Mouse (Mus musculus): ENCODE results near the gene Irf1. TPM values are rescaled to one million over a fixed set of nuclear protein-coding genes. Genes with fewer than 3 reads are reported as not detected.

Irf1 gene
- polyA plus RNA-seq, 1 experiment from 2014 or later = 2.5 TPM

- Histone ChIP-seq H3K36me3 (ENCODE audit: control insufficient read depth, insufficient read depth) (no peaks in the 10 kb centered on the region), H3K9me3 (ENCODE audit: control insufficient read depth, low read length) (no peaks in the 10 kb centered on the region), H3K27me3 (replicated peaks; ENCODE audit: control insufficient read depth, insufficient read depth, low read length) (no peaks in the 10 kb centered on the region), H3K4me1 (replicated peaks; ENCODE audit: control insufficient read depth, insufficient read depth, low read length) (no peaks in the 10 kb centered on the region), H3K4me2 (ENCODE audit: low read length) (no peak overlapping the region), H3K4me3 (replicated peaks; ENCODE audit: low read length) (no peak overlapping the region), H3K9ac (replicated peaks; ENCODE audit: low read depth, low read length) (no peak overlapping the region), H3K27ac (ENCODE audit: low read length) (no peak overlapping the region)
- ATAC-seq = no peak
- WGBS = 80% methylated on average over 5 of the region's 5 CpGs
These were observed 7.9 kb downstream of the Irf1 start for GRCm38 (mm10) chr11:53777736-53778135.

GRCm38 (mm10) chr11:53778455-53778854 lies 8.6 kb downstream of the Irf1 start:
- H3K27ac ChIP-seq (ENCODE audit: low read length) = no peak overlapping the region
- no peaks in the 10 kb centered on the region for H3K9me3 ChIP-seq (ENCODE audit: control insufficient read depth, low read length)
- H3K27me3 ChIP-seq (replicated peaks; ENCODE audit: control insufficient read depth, insufficient read depth, low read length) = no peaks in the 10 kb centered on the region
- ATAC-seq = no peak
- WGBS = 87% methylated on average over 5 of the region's 5 CpGs
- H3K4me3 ChIP-seq (replicated peaks; ENCODE audit: low read length) = no peak overlapping the region
- H3K4me1 ChIP-seq (replicated peaks; ENCODE audit: control insufficient read depth, insufficient read depth, low read length) = no peaks in the 10 kb centered on the region
- H3K36me3 ChIP-seq (ENCODE audit: control insufficient read depth, insufficient read depth) = no peaks in the 10 kb centered on the region
- no peak overlapping the region for H3K9ac ChIP-seq (replicated peaks; ENCODE audit: low read depth, low read length)
- H3K4me2 ChIP-seq (ENCODE audit: low read length) = no peak overlapping the region

DNA sequence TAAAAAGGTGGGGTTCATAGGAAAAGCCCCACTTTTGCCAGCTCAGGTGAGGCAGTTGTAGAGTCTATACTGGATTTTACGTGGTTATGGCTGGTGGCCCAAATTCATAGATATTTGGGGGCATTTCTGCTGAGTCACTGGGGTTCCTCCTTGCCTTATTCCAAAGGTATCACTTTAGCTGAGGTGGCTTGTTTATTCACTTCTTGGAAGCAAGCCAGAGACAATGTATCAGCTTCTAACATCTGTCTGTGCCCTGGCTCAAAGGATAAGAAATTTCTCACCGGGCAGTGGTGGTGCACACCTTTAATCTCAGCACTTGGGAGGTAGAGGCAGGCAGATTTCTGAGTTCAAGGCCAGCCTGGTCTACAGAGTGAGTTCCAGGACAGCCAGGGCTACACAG lies 10.0 kb downstream of the Irf1 start:
- no peaks in the 10 kb centered on the region for H3K36me3 ChIP-seq (ENCODE audit: control insufficient read depth, insufficient read depth)
- H3K9me3 ChIP-seq (ENCODE audit: control insufficient read depth, low read length) = no peaks in the 10 kb centered on the region
- H3K27ac ChIP-seq (ENCODE audit: low read length) = no peak overlapping the region
- no peak overlapping the region for H3K4me2 ChIP-seq (ENCODE audit: low read length)
- no peak for ATAC-seq
- H3K9ac ChIP-seq (replicated peaks; ENCODE audit: low read depth, low read length) = no peak overlapping the region
- WGBS = 84% methylated on average over 2 of the region's 2 CpGs
- no peaks in the 10 kb centered on the region for H3K27me3 ChIP-seq (replicated peaks; ENCODE audit: control insufficient read depth, insufficient read depth, low read length)
- H3K4me3 ChIP-seq (replicated peaks; ENCODE audit: low read length) = no peak overlapping the region
- no peaks in the 10 kb centered on the region for H3K4me1 ChIP-seq (replicated peaks; ENCODE audit: control insufficient read depth, insufficient read depth, low read length)

- Histone ChIP-seq H3K36me3 (ENCODE audit: control insufficient read depth, insufficient read depth) (no peaks in the 10 kb centered on the region), H3K4me1 (replicated peaks; ENCODE audit: control insufficient read depth, insufficient read depth, low read length) (no peaks in the 10 kb centered on the region), H3K4me3 (replicated peaks; ENCODE audit: low read length) (no peak overlapping the region), H3K9me3 (ENCODE audit: control insufficient read depth, low read length) (no peaks in the 10 kb centered on the region), H3K4me2 (ENCODE audit: low read length) (no peak overlapping the region), H3K9ac (replicated peaks; ENCODE audit: low read depth, low read length) (no peak overlapping the region), H3K27me3 (replicated peaks; ENCODE audit: control insufficient read depth, insufficient read depth, low read length) (no peaks in the 10 kb centered on the region), H3K27ac (ENCODE audit: low read length) (no peak overlapping the region)
- no peak for ATAC-seq
- WGBS = 65% methylated on average over 3 of the region's 3 CpGs
These were observed 10.4 kb downstream of the Irf1 start for GRCm38 (mm10) chr11:53780262-53780661.

DNA sequence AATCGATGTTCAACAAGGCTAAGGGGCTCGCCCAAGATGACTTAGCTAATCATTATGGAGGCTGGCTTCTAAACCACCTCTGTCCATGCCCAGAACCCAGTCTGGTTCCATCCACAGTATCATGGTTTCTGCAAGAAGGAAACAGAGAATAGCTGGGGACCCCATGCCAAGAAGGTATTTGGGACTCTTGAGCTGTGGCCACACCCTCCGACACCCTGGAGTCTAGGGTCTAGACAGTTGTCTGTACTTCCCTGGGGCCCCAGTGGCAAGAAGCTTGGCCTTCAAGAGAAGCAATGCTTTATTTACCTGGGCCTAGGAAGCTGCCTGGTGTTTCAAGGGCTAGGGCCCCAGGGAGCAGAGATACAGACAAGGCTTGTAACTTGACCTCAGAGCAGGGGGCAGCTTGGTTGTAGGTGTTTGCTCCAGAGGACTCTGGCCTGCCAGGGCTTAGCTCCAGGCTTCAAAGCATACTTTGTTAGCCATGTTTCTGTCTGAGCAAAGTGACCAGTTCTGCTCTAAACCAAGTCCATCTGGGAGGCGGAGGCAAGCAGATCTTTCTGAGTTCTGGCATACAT lies 11.5 kb downstream of the Irf1 start:
- no peak for ATAC-seq
- H3K4me2 ChIP-seq (ENCODE audit: low read length) = no peak overlapping the region
- no peaks in the 10 kb centered on the region for H3K27me3 ChIP-seq (replicated peaks; ENCODE audit: control insufficient read depth, insufficient read depth, low read length)
- no peak overlapping the region for H3K27ac ChIP-seq (ENCODE audit: low read length)
- no peaks in the 10 kb centered on the region for H3K36me3 ChIP-seq (ENCODE audit: control insufficient read depth, insufficient read depth)
- no peak overlapping the region for H3K4me3 ChIP-seq (replicated peaks; ENCODE audit: low read length)
- H3K9ac ChIP-seq (replicated peaks; ENCODE audit: low read depth, low read length) = no peak overlapping the region
- no peaks in the 10 kb centered on the region for H3K9me3 ChIP-seq (ENCODE audit: control insufficient read depth, low read length)
- 88% methylated on average over 4 of the region's 4 CpGs for WGBS
- no peaks in the 10 kb centered on the region for H3K4me1 ChIP-seq (replicated peaks; ENCODE audit: control insufficient read depth, insufficient read depth, low read length)

GRCm38 (mm10) chr11:53781964-53782363 lies 12.2 kb downstream of the Irf1 start:
- ATAC-seq = no peak
- H3K9ac ChIP-seq (replicated peaks; ENCODE audit: low read depth, low read length) = no peak overlapping the region
- H3K4me1 ChIP-seq (replicated peaks; ENCODE audit: control insufficient read depth, insufficient read depth, low read length) = no peaks in the 10 kb centered on the region
- no peak overlapping the region for H3K4me3 ChIP-seq (replicated peaks; ENCODE audit: low read length)
- H3K36me3 ChIP-seq (ENCODE audit: control insufficient read depth, insufficient read depth) = no peaks in the 10 kb centered on the region
- no peak overlapping the region for H3K4me2 ChIP-seq (ENCODE audit: low read length)
- no peaks in the 10 kb centered on the region for H3K9me3 ChIP-seq (ENCODE audit: control insufficient read depth, low read length)
- no peaks in the 10 kb centered on the region for H3K27me3 ChIP-seq (replicated peaks; ENCODE audit: control insufficient read depth, insufficient read depth, low read length)
- no peak overlapping the region for H3K27ac ChIP-seq (ENCODE audit: low read length)
- WGBS = 96% methylated on average over 7 of the region's 7 CpGs

DNA sequence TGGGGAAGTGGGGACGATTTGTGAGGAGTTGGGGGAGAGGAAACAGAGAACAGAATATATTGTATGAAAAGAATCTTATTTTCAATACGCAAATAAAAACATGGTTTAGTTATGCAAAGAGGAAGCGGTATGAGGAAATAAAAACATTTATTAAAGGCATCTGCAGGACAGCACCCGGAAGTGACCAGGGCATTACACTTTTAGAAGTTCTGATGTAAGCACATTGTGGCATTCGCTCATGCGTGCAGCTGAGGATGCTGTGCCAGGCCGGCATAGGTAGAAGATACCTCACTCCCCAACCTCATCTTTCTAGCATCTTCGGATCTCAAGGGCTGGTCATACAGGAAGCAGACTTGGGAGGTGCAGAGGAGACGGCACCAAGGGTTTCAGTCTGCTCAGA lies 13.5 kb downstream of the Irf1 start:
- no peak overlapping the region for H3K4me2 ChIP-seq (ENCODE audit: low read length)
- WGBS = 90% methylated on average over 9 of the region's 9 CpGs
- H3K4me3 ChIP-seq (replicated peaks; ENCODE audit: low read length) = no peak overlapping the region
- H3K9ac ChIP-seq (replicated peaks; ENCODE audit: low read depth, low read length) = no peak overlapping the region
- H3K27ac ChIP-seq (ENCODE audit: low read length) = no peak overlapping the region
- no peak for ATAC-seq
- no peaks in the 10 kb centered on the region for H3K9me3 ChIP-seq (ENCODE audit: control insufficient read depth, low read length)
- no peaks in the 10 kb centered on the region for H3K27me3 ChIP-seq (replicated peaks; ENCODE audit: control insufficient read depth, insufficient read depth, low read length)
- no peaks in the 10 kb centered on the region for H3K36me3 ChIP-seq (ENCODE audit: control insufficient read depth, insufficient read depth)
- H3K4me1 ChIP-seq (replicated peaks; ENCODE audit: control insufficient read depth, insufficient read depth, low read length) = no peaks in the 10 kb centered on the region

DNA sequence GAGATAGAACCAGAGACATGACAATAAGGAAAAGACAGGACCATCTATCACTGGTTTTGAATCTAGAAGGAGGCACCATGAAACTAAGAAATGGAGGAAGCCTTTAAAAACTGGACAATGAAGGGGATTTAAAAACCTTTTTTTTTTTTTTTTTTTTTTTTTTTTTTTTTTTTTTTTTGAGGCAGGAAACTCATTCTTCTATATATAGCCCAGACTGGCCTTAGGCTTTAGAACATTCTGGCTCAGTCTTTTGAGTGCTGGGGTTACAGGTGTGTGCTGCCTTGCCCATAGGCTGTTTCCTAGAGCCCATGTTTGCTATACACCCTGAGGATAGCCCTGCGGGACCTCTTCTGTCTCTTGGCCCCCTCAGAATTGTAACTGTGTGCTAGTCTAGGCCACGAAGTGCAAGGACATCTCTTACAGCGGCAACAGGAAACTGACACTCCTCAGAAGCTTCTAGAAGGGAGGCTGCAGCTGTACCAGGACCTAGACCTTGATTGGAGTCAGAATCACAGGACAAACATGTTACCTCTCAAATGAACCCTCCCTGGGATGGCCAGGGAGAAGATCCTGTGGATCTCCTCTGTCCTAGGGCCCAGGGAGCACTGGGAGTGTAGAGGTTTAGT lies 15.6 kb downstream of the Irf1 start:
- no peak for ATAC-seq
- no peak overlapping the region for H3K27ac ChIP-seq (ENCODE audit: low read length)
- H3K9me3 ChIP-seq (ENCODE audit: control insufficient read depth, low read length) = no peaks in the 10 kb centered on the region
- no peaks in the 10 kb centered on the region for H3K36me3 ChIP-seq (ENCODE audit: control insufficient read depth, insufficient read depth)
- 84% methylated on average over 3 of the region's 3 CpGs for WGBS
- no peaks in the 10 kb centered on the region for H3K27me3 ChIP-seq (replicated peaks; ENCODE audit: control insufficient read depth, insufficient read depth, low read length)
- H3K4me3 ChIP-seq (replicated peaks; ENCODE audit: low read length) = no peak overlapping the region
- no peak overlapping the region for H3K4me2 ChIP-seq (ENCODE audit: low read length)
- no peak overlapping the region for H3K9ac ChIP-seq (replicated peaks; ENCODE audit: low read depth, low read length)
- H3K4me1 ChIP-seq (replicated peaks; ENCODE audit: control insufficient read depth, insufficient read depth, low read length) = no peaks in the 10 kb centered on the region

DNA sequence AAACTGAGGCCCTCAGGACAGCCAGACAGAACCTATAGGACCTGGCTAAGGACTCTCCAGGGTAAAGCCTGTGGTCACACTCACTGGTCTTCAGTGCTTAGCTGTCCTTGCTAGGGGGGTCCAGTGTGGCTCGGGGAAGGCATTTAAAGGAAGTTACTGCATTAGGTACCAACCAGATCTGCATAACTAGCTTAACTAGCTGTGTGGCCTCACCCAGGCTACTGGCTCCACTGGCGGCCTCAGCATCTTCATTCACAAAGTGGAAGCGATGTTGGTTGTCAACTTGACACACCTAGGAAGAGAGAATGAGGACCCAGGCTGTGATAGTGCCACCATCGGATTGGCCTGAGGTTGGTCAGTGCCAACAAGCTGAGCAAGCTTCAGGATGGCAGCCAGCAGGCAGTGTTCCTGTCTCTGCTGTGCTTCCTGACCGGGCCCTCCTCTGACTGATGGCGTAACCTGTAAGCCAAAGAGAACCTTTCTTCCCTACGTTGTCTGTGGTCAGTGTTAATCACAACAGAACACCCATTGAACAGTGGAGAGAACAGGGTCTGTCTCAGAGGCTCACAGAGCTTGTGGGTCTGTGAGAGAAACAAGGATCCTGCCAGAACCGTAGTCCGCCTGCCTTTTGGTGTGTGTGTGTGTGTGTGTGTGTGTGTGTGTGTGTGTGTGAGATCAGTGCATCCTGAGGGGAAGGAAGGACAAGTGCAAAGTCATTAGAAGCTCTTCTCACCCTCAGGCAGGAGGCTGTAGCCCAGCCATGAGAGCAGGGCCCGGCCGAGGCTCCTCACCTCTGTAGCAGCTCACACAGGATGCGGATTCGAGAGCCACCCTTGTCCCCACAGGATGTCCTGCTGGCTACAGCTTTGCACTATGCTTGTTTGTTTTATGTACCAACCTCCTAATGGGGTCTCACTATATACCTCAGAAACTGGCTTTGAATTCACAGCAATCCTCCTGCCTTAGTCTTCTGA lies 16.5 kb downstream of the Irf1 start:
- Histone ChIP-seq H3K27me3 (replicated peaks; ENCODE audit: control insufficient read depth, insufficient read depth, low read length) (no peaks in the 10 kb centered on the region), H3K36me3 (ENCODE audit: control insufficient read depth, insufficient read depth) (no peaks in the 10 kb centered on the region), H3K27ac (ENCODE audit: low read length) (no peak overlapping the region), H3K9me3 (ENCODE audit: control insufficient read depth, low read length) (no peaks in the 10 kb centered on the region), H3K4me3 (replicated peaks; ENCODE audit: low read length) (no peak overlapping the region), H3K4me2 (ENCODE audit: low read length) (no peak overlapping the region), H3K9ac (replicated peaks; ENCODE audit: low read depth, low read length) (no peak overlapping the region), H3K4me1 (replicated peaks; ENCODE audit: control insufficient read depth, insufficient read depth, low read length) (no peaks in the 10 kb centered on the region)
- WGBS = 86% methylated on average over 13 of the region's 13 CpGs
- no peak for ATAC-seq
